Mouse (Mus musculus) adrenal gland, adult 18-20 months (tissue): Measurements from ENCODE around the gene Scd2. TPM values are rescaled to one million over a fixed set of nuclear protein-coding genes. Genes with fewer than 3 reads are reported as not detected.

Experiments
- DNase-seq, 2 experiments: peaks; one replicate each; pipeline ENCODE4 v3.0.0; 2021 to 2022; ENCODE audit warnings: low spot score in 2 of 2
- total RNA-seq, 2 experiments: library from RNA; stranded (reverse); gene quantifications; 1 replicate in 1 of 2; 2 replicates in 1 of 2; pipeline ENCODE4 v1.2.3; 2021

The Scd2 gene
- total RNA-seq, 2 experiments from 2014 or later: 836 to 847 TPM

DNA sequence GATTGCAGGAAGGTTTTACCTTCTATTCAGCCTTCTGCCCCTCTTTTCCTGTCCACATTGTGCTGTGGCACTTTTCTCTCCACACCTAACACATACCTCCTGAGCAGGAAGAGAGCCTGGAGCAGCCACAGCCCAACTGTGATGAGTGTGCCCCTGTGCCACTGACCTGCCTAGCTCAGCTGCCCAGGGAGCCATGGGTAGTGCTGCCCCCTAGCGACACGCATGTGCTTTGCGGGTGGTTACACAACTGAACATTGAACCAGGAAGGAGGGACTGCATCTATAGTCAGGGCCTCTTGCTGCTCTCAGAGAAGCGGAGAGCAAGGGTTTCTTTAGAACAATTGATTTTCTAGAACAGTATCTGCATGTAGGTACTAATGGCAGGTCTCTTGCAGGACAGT, 2.3 kb downstream of the Scd2 start:
- peak; percentile 86 to 87 for DNase-seq

DNA sequence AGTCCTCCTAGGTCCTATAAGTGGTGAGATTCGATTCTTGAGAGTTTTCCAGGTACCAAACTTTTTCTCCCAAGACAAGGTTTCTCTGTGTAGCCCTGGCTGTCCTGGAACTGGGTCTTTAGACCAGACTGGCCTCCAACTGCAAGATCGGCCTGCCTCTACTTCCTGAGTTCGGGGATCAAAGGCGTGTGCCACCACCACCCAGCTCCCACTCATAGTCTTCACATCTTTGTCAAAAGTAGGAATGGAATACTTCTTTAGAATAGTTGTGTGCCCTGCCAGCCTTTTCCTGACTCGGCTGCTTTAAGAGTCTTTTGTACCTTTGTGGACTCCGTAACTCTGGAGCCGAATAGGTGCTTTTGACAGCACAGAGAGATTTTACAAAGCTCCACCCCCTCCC, 2.7 kb downstream of the Scd2 start:
- DNase-seq: no peak

DNA sequence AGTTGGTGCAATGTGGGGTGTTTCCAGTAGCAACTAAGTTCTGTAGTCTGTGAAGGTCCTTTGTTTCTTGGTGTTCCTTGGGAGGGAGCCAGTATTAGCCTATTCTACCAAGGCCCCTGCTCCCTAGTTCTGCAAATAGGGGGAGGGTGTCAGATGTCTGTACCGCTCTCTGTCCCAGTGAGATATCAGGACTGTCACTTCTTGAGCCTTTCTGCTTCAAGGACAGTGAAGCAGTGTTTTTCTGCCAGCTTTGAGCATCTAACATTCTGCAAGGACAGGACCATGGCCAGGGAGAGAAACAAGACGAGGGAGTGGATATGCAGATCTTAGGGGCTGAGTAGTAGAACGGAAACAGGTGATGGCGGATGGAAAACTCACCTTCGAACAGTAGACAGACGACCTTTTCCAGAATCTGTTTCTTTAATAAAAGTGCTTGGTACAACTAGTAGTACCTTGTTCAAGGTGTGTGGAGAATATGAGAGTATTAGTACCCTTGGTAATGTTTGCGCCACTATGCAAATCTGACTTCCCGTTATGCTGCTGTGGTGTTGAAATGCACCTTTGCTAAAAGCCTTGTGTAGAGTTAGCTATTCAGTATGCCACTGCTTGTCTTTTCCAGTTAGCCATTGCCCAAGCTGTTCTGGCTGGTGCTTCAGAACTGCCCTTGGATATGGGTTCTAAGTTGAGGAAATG, 3.7 kb downstream of the Scd2 start:
- DNase-seq: no peak

DNA sequence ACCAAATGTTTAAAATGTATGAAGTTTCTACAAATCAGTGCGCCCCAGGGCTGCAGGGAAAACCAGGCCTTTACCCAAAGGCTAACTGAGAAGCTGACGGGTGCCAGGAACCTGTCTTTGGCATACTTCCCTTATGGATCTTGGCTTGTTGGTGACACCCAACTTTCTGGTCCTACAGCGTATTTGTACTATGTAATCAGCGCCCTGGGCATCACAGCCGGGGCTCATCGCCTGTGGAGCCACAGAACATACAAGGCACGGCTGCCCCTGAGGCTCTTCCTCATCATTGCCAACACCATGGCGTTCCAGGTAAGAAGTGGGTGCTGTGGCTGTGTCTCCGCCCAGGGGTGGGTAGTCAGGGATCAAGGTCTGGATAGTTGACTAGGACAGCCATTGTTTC, 4.4 kb downstream of the Scd2 start:
- no peak for DNase-seq

DNA sequence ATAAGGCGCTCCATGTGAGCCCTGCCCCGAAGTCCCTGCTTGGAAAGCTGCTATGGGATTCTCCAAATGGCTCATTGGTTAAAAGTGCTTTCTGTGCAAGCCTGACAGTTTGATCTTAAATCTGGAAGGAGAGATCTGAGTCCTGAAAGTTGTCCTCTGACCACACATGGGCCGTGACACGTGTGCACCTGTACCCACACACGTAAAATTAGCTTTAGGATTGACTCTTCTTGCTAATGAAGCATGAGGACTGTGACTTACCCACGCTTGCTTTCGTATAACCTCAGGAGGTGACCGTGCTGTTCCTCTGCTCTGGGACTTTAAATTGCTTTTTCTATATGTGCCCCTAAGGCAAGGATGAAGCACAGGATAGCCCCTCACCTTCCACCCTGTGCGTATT, 5.6 kb downstream of the Scd2 start:
- DNase-seq: no peak

DNA sequence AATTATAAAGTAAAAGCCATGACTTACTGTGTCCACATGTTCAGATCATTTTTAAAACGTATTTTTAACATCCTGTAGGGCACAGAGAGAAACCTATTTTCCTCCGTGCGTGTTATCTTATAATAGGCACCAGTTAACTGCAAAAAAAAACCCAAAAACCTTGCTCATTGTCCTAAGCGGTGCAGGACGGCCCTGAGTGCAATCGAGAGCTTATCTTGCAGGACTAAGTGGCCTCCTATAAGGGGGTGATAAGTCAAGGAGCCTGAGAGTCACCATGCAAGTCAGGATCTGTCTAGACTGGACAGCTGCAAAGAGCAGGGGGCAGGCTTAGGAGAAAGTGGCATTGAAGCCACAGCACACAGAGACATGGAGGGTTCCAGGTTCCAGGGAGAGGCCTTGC, 6.4 kb downstream of the Scd2 start:
- no peak for DNase-seq

DNA sequence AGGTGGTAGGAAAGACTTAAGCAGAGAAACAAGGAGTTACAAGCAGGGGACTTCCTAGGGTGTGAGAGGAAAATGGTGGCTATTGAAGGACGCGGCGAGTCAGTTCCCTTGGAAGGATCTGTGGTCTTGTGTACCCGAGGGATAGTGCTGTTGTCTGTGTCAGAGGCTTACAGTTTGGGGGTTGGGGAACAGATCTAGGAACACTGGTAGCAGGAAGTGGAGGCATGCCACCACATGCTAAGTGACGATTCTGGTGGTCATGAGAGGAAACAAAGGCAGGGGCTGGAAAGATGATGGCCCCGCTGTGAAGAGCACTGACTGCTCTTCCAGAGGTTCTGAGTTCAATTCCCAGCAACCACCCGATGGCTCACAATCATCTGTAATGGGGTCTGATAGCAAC, 7.0 kb downstream of the Scd2 start:
- no peak for DNase-seq

DNA sequence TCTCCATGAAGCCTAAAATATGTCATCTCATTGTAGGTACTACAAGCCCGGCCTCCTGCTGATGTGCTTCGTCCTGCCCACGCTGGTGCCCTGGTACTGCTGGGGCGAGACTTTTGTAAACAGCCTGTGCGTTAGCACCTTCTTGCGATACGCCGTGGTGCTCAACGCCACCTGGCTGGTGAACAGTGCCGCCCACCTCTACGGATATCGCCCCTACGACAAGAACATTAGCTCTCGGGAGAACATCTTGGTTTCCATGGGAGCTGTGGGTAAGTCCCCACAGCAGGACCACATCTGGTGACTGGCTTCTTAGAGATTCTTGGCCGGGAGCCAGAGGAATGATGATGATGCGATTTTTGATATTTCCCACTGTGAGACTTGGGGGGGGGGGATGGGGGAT, 7.7 kb downstream of the Scd2 start:
- no peak for DNase-seq

DNA sequence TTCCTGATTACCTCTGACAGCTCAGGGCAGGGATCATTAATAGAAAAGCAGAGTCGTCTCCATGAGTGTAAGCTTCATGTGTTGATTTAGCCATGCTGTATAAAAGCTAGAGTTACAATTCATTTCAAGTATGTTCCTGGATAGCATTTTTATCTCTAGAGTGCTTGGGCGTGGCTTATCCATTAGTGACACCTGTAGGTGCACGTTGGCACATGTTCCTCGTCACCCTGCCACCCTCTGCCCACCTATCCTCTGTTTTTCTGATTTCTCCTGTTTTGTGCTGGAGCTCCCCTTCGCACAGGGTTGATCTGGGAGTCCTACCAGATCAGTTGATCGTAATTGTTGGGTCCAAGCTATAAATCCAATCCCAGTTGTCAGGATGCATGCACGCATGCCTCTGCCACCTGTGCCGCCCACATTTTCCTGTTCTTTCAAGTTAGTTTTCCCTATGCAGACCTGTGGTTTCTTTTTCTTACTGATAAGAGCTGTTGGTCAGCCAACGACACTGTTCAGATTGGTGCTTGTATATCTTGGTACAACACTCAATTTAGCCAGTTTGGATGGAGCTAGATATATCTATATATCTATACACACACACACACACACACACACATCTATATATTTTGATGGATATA, 8.3 kb downstream of the Scd2 start:
- peak in 1 of 2 experiments; percentile 16 for DNase-seq

DNA sequence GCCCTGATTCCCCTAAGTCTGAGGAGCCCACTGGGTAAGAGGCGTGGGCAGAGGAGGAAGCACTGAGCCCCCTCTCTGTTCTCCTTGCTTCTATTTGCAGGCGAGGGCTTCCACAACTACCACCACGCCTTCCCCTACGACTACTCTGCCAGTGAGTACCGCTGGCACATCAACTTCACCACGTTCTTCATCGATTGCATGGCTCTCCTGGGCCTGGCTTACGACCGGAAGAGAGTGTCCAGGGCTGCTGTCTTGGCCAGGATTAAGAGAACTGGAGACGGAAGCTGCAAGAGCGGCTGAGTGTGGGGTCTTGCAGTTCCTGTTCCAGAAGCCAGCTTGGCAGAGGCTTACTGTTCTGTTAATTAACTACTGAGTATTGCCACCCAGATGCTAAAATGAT, 9.4 kb downstream of the Scd2 start:
- DNase-seq: peak in 1 of 2 experiments; percentile 24

DNA sequence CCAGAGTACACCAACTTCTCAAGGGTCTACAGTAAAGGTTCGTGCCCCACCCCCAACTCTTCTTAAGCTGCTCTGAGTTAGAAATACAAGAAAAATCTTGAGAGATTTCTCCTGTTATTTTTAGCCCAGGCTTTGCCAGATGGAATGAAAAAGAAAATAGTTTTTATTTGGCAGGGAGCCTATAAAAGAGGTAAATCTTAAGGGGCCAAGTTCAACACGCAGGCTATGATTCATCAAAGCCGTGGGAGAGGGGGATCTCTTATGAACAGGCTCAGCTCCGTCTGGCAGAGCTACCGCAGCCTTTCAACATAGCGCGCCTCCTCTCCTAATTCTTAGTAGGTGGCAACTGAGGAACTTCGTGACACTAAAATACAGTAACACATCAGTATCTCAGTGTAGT, 10.0 kb downstream of the Scd2 start:
- peak in 1 of 2 experiments; percentile 21 for DNase-seq

DNA sequence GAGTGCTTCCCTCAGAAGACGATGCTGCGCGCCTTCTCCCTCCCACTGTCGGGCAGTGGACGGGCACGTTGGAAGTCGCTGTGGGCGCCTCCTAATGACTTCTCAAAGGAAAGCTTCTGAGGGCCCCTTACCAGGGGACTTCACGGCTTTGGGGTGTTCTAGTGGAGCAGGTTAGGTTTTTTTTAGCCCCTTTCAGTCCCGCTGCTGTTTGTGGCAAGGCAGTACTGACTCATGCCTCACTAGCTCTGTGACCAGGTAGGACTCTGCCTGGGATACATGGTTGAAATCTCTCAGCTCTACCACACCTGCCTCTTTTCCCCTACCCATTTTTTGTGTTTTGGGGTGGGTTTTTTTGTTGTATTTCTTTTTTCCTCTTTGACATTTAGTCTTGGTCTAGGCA, 10.9 kb downstream of the Scd2 start:
- peak in 1 of 2 experiments; percentile 20 for DNase-seq

DNA sequence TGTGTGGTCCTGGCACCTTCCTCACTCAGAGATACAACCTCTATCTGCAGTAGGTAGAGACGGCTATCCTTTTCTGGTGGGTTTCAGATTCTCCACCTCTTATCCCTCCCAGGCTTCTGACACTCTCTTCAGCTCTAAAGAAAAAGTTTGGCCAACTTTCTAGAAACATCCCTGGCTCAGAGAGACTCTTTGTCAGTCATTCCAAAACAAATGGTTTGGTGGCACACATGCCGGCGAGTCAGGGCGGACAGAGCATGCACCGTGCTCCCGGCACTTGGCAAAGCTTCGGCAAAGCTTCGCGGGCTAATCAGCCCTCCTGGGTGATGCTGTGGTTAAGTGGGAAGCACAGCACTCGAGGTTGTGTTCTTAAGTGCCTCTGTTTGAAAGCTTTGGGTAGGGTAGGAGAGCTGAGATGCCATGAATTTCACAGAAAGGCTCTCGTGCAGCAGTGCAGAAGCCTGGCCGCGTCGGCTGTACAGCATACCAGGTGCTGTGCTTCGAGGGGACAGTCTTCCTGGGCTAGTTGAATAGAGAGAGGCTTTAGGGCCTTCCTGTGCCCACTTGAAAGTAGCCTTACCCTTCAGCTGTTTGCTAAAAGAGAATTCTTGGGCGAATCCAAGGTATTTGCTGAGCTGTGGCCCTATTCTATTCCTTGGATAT, 11.5 kb downstream of the Scd2 start:
- DNase-seq: peak in 1 of 2 experiments; percentile 18

DNA sequence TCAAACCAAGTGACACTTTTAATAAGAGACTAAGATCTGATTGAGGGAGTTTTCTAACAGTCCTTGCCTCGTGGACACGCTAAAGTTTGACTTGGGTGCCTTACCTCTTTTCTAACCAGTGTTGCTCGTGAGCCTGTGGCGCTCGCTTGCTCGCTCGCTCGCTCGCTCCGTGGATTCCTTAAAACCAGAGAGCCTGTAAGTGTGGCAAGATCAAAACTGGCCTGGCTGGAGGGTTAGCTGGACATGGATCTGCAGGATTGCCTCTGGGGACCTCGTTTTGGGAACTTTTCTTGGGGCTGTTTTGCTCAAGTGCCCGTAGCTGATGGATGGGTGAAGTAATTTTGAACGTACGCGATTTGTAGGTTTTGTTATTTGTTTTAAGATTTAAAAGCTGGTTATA, 12.2 kb downstream of the Scd2 start:
- no peak for DNase-seq

DNA sequence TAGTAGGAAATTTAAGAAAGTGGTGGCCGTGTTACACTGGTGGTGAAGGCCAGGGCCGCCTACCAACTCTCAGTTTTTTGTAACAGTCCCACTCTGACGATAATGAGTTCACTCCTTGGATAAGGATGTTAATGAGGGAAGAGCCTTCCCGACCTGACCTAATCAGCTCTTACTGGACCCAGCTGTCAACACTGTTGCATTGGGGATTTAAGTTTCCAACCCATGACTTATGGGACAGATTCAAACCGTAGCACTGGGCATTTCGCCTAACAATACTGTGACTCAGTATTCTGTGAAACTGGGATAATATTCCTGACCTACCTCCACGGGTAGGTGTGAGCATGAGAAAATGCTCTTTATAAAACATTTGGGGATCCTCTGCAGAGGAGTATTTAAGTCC, 12.7 kb downstream of the Scd2 start:
- DNase-seq: peak in 1 of 2 experiments; percentile 18

DNA sequence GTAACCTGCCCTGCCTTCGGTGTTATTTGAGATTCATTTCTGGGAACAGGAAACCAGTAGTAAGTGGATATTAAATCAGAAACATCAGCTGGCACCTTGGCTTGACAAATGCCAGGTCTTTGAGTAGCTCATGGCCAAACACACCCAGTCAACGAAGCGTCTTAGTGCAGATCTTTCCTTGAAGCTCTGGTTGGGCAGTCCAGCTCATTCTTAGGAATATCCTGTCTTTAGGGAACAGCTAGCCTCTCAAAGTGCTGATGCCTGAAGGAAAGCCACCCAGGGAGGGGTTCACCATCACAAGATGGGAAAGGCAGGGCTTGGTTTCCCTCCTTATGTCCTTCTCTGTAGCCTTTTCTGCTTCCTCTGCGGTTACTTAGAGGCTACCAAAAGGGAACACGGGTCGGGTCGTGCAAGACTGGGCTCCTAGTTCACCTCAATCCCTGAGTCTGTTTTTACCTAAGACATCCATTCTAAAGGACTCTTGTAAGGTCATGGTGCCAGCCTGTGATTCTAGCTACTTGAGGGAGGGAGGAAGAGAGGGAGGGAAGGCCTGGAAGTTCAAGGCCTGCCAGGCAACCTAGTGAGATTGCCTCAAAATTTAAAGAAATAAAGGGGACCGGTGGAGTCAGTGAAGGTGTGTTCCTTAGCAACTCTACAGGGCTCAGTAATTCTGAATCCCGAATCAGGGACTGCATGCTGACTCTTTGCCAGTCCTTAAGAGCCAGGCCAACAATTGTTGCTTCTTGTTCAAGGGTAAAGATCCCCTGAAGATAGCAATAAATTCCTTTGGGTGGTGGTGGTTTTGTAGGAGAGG, 13.8 kb downstream of the Scd2 start:
- DNase-seq: peak in 1 of 2 experiments; percentile 16

DNA sequence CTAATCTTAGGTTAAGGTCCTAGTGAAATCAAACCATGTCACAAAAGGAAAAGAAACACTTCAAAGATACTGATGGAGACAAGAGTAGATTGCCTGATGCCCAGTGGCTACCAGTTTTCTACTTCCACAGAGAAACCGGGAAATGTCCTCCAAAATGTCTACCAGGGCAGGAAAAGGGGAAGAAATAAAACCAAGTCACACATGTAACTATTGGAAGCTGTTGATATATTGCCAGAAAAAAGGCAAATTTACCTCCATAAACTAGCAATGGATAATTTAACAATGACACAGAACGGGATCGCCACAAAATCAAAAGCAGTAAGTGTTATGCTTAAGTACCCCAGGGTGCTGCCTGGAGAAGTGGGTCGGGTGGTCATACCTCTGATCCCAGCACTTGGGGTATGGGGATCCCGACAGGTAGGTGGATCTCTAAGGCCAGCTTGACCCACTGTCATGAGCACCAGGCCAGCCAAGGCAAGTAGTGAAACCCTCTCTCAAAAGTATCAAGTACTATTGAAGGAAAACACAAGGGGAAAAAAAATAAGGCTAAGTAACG, 14.5 kb downstream of the Scd2 start:
- DNase-seq: peak in 1 of 2 experiments; percentile 17

DNA sequence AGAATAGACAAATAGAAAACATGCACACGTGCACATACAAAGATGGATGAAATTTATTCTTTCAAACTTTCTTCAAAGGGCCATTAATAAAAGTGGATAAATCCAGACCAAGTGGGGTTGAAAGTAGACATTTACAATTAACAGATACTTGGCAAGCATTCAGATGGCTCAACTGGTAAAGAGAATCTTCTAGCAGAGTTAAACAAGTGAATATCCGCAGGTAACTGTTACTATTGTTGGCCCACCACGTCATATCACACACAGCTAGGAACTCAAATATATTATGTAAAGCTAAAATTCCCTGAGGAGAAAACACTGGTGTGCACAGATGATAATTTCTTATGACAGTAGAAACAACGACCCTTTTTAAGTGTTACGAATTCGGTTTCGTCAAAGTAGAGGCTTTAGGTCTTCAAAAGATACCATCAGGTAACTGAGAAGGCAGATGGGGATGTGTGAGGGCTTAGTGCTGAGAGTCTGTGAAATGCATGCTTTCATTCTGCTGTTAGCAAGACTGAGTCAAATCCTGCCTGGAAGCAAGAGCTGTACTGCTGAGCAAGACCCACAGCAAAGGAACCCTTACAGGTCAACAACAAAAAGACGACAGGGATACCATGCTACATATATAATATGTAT, 15.3 kb downstream of the Scd2 start:
- peak in 1 of 2 experiments; percentile 5 for DNase-seq

DNA sequence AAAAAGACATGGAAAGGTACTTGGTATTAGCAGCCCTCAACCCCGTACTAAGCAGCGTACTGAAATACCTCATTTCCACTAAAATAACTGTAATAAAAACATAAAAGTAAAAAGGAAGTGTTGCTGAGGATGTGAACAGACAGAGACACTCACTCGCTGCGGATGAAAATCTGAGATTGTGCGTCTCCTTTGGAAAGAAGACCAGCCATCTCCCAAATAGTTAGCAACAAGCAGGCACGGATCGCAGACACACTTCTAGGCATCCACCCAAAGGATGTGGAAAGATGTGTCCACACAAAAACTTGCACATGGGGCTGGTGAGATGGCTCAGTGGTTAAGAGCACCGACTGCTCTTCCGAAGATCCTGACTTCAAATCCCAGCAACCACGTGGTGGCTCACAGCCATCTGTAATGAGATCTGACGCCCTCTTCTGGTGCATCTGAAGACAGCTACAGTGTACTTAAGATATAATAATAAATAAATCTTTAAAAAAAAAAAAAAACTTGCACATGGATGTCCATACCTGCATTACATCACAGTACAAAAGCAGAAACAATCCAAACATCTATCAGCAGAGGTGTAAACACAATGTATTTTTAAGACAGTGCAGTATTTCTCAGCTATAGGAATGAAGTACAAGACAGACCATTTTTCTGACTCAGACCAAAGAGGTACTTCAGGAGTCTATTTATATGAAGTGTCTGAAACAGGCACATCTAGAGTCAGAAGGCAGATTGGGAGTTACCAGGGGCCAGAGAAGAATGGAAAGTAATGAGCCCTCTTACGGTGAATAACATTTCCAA, 16.1 kb downstream of the Scd2 start:
- peak in 1 of 2 experiments; percentile 16 for DNase-seq

DNA sequence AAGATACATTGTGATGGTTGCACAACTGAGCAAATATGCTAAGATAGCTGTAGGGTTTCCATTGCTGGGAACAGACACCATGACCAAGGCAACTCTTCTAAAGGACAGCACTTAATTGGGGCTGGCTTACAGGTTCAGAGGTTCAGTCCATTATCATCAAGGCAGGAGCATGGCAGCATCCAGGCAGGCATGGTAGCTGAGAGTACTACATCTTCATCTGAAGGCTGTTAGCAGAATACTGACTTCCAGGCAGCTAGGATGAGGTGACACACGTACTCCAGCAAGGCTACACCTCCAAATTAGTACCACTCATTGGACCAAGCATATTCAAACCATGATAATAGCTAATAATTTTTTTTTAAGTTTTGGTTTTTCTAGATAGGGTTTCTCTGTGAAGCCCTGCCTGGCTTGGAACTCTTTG, 16.7 kb downstream of the Scd2 start:
- peak in 1 of 2 experiments; percentile 16 for DNase-seq
